Mouse (Mus musculus): ENCODE measurements at regions not wholly inside any gene's neighbourhood (a gene's known extent, or its start where the extent isn't known, plus 50 kb on each side); places are given as distances from the start of the nearest gene placed in this dataset.
"Not testable (repeated sequence)": the region's sequence is repeated elsewhere in the genome, so short reads cannot be mapped to it uniquely, and the experiment has no call there.

- no peak for DNase-seq (ENCODE audit: low spot score in 2 of 2)
Observed at GRCm38 (mm10) chr13:103622324-103622723, 152.1 kb downstream of the Srek1 start.

- not testable (repeated sequence) for DNase-seq (ENCODE audit: low spot score in 2 of 2)
Observed at GRCm38 (mm10) chr13:103620958-103621357, 153.4 kb downstream of the Srek1 start.

- no peak for DNase-seq (ENCODE audit: low spot score in 2 of 2)
Observed at GRCm38 (mm10) chr13:103613333-103613725, 161.1 kb downstream of the Srek1 start.

GRCm38 (mm10) chr13:103612720-103613332, 161.6 kb downstream of the Srek1 start:
- DNase-seq (ENCODE audit: low spot score in 2 of 2): no peak

GRCm38 (mm10) chr13:103602302-103602701, 172.1 kb downstream of the Srek1 start:
- DNase-seq (ENCODE audit: low spot score in 2 of 2): no peak

GRCm38 (mm10) chr13:103592371-103592770, 182.0 kb downstream of the Srek1 start:
- no peak for DNase-seq (ENCODE audit: low spot score in 2 of 2)

- no peak for DNase-seq (ENCODE audit: low spot score in 2 of 2)
Observed at GRCm38 (mm10) chr13:103591874-103592273, 182.5 kb downstream of the Srek1 start.

- DNase-seq (ENCODE audit: low spot score in 2 of 2): not testable (repeated sequence)
Observed at GRCm38 (mm10) chr13:103591381-103591780, 183.0 kb downstream of the Srek1 start.

- DNase-seq (ENCODE audit: low spot score in 2 of 2): no peak
Observed at GRCm38 (mm10) chr13:103589646-103590045, 184.8 kb downstream of the Srek1 start.

- no peak for DNase-seq (ENCODE audit: low spot score in 2 of 2)
Observed at GRCm38 (mm10) chr13:103576856-103577255, 197.6 kb downstream of the Srek1 start.

GRCm38 (mm10) chr13:103564715-103565114, 209.7 kb downstream of the Srek1 start:
- no peak for DNase-seq (ENCODE audit: low spot score in 2 of 2)

- DNase-seq (ENCODE audit: low spot score in 2 of 2): no peak
Observed at GRCm38 (mm10) chr13:103561795-103562705, 212.4 kb downstream of the Srek1 start.

GRCm38 (mm10) chr13:103558915-103559314, 215.5 kb downstream of the Srek1 start:
- no peak for DNase-seq (ENCODE audit: low spot score in 2 of 2)

GRCm38 (mm10) chr13:103539577-103539976, 205.3 kb upstream of the Mast4 start:
- no peak for DNase-seq (ENCODE audit: low spot score in 2 of 2)

GRCm38 (mm10) chr13:103513825-103514224, 179.5 kb upstream of the Mast4 start:
- no peak for DNase-seq (ENCODE audit: low spot score in 2 of 2)

GRCm38 (mm10) chr13:103512476-103512875, 178.2 kb upstream of the Mast4 start:
- DNase-seq (ENCODE audit: low spot score in 2 of 2): no peak

GRCm38 (mm10) chr13:103504987-103505386, 170.7 kb upstream of the Mast4 start:
- no peak for DNase-seq (ENCODE audit: low spot score in 2 of 2)

- DNase-seq (ENCODE audit: low spot score in 2 of 2): no peak
Observed at GRCm38 (mm10) chr13:103499376-103499775, 165.1 kb upstream of the Mast4 start.

- DNase-seq (ENCODE audit: low spot score in 2 of 2): no peak
Observed at GRCm38 (mm10) chr13:103494371-103494770, 160.1 kb upstream of the Mast4 start.

- DNase-seq (ENCODE audit: low spot score in 2 of 2): no peak
Observed at GRCm38 (mm10) chr13:103493567-103493966, 159.3 kb upstream of the Mast4 start.

GRCm38 (mm10) chr13:103490049-103490448, 155.8 kb upstream of the Mast4 start:
- DNase-seq (ENCODE audit: low spot score in 2 of 2): no peak

- DNase-seq (ENCODE audit: low spot score in 2 of 2): no peak
Observed at GRCm38 (mm10) chr13:103484092-103484491, 149.8 kb upstream of the Mast4 start.
